Mouse (Mus musculus) CH12.LX (cell line): ENCODE measurements around the gene Tbc1d25. TPM values are rescaled to one million over a fixed set of nuclear protein-coding genes. Genes with fewer than 3 reads are reported as not detected.

Experiments
- DNase-seq: peaks from one replicate; pipeline ENCODE4 v3.0.0-alpha.2; 2013; ENCODE audit errors: extremely low read depth
- H3K27ac ChIP-seq: 2 replicates; pipeline ENCODE4 v1.5.1; 2012; ENCODE audit warnings: low read depth, mild to moderate bottlenecking, control low read depth, moderate library complexity; ENCODE audit not compliant: insufficient read depth
- H3K27me3 ChIP-seq: replicated peaks from 2 replicates; pipeline ENCODE3; 2012; ENCODE audit warnings: inconsistent platforms
- H3K36me3 ChIP-seq, 2 experiments: replicated peaks in 1 of 2; 2 replicates each; pipeline versions ENCODE3 to v1.6.1; 2012; ENCODE audit warnings: inconsistent platforms in 1 of 2, low read length in 1 of 2, mild to moderate bottlenecking in 1 of 2, mixed read lengths in 1 of 2, moderate library complexity in 1 of 2; ENCODE audit not compliant: control insufficient read depth in 1 of 2, insufficient read depth in 1 of 2
- H3K4me1 ChIP-seq, 2 experiments: 2 replicates each; pipeline ENCODE4 v1.6.1; 2012; ENCODE audit warnings: inconsistent platforms in 1 of 2, moderate library complexity in 1 of 2; ENCODE audit not compliant: insufficient read depth in 2 of 2, control insufficient read depth in 1 of 2
- H3K4me2 ChIP-seq: 2 replicates; pipeline ENCODE4 v1.6.1; 2012; ENCODE audit warnings: low read depth, mild to moderate bottlenecking, control low read depth; ENCODE audit not compliant: poor library complexity, insufficient read depth, severe bottlenecking
- H3K4me3 ChIP-seq, 3 experiments: fragments of 150-350 bp in 1 of 3; sonication (generic) in 1 of 3; replicated peaks in 1 of 3; 2 replicates each; pipeline versions ENCODE3 to v1.5.1; 2011 to 2012; ENCODE audit warnings: low read depth in 2 of 3, low read length in 2 of 3, mild to moderate bottlenecking in 2 of 3, moderate library complexity in 2 of 3, control low read depth in 1 of 3, improper control_type of control experiment in 1 of 3, inconsistent platforms in 1 of 3, mixed read lengths in 1 of 3; ENCODE audit not compliant: poor library complexity in 1 of 3
- H3K79me2 ChIP-seq: replicated peaks from 2 replicates; pipeline ENCODE4 v1.6.1; 2012; ENCODE audit warnings: mild to moderate bottlenecking, moderate library complexity; ENCODE audit not compliant: control insufficient read depth, poor library complexity, insufficient read depth, severe bottlenecking; ENCODE audit errors: extremely low read depth
- H3K9ac ChIP-seq: 2 replicates; pipeline ENCODE4 v1.6.1; 2012; ENCODE audit warnings: low read depth, mild to moderate bottlenecking, control low read depth, moderate library complexity; ENCODE audit not compliant: insufficient read depth
- H3K9me3 ChIP-seq: replicated peaks from 2 replicates; pipeline ENCODE3; 2012; ENCODE audit warnings: low read length, inconsistent platforms, mixed read lengths
- CHD1 ChIP-seq: IDR thresholded peaks from 2 replicates; pipeline ENCODE4 v1.6.1; 2012; ENCODE audit warnings: low read depth, low read length, improper control_type of control experiment, inconsistent platforms
- EP300 ChIP-seq: IDR thresholded peaks from 2 replicates; pipeline ENCODE4 v1.6.1; 2011; ENCODE audit warnings: low read length, improper control_type of control experiment
- GABPA ChIP-seq: IDR thresholded peaks from 2 replicates; pipeline ENCODE4 v1.6.1; 2012; ENCODE audit warnings: low read depth, low read length, improper control_type of control experiment, inconsistent platforms; ENCODE audit not compliant: insufficient replicate concordance
- HCFC1 ChIP-seq: IDR thresholded peaks from 2 replicates; pipeline ENCODE4 v1.6.1; 2012; ENCODE audit warnings: low read depth, mild to moderate bottlenecking, inconsistent platforms, low read length, improper control_type of control experiment
- IRF4 ChIP-seq: IDR thresholded peaks from 2 replicates; pipeline ENCODE4 v1.6.1; 2014; ENCODE audit warnings: low read depth, mild to moderate bottlenecking, inconsistent platforms, low read length, improper control_type of control experiment
- JUN ChIP-seq: IDR thresholded peaks from 2 replicates; pipeline ENCODE4 v1.6.1; 2011; ENCODE audit warnings: low read depth, mild to moderate bottlenecking, low read length, improper control_type of control experiment, moderate library complexity; ENCODE audit not compliant: insufficient read depth
- JUND ChIP-seq: conservative IDR thresholded peaks from 2 replicates; pipeline ENCODE4 v1.6.1; 2011; ENCODE audit warnings: low read depth, low read length, improper control_type of control experiment
- KAT2A ChIP-seq: IDR thresholded peaks from 2 replicates; pipeline ENCODE4 v1.6.1; 2012; ENCODE audit warnings: low read length, improper control_type of control experiment, inconsistent platforms; ENCODE audit not compliant: insufficient replicate concordance
- MAFK ChIP-seq: IDR thresholded peaks from 2 replicates; pipeline ENCODE4 v1.6.1; 2011; ENCODE audit warnings: low read length, improper control_type of control experiment; ENCODE audit not compliant: insufficient replicate concordance
- NELFE ChIP-seq: IDR thresholded peaks from 2 replicates; pipeline ENCODE4 v1.6.1; 2011; ENCODE audit warnings: low read depth, low read length, improper control_type of control experiment
- RAD21 ChIP-seq: IDR thresholded peaks from 2 replicates; pipeline ENCODE4 v1.6.1; 2011; ENCODE audit warnings: low read depth, mild to moderate bottlenecking, low read length, improper control_type of control experiment, moderate library complexity
- RCOR1 ChIP-seq: conservative IDR thresholded peaks from 2 replicates; pipeline ENCODE4 v1.6.1; 2012; ENCODE audit warnings: low read depth, mild to moderate bottlenecking, inconsistent platforms, low read length, improper control_type of control experiment
- TBP ChIP-seq: conservative IDR thresholded peaks from 2 replicates; pipeline ENCODE4 v1.6.1; 2011; ENCODE audit warnings: low read depth, low read length, improper control_type of control experiment
- USF1 ChIP-seq: IDR thresholded peaks from 2 replicates; pipeline ENCODE4 v1.6.1; 2014; ENCODE audit warnings: low read depth, mild to moderate bottlenecking, inconsistent platforms, low read length, improper control_type of control experiment
- dilution Hi-C: fragments of 300-500 bp; cut with MboI; formaldehyde crosslinking; loops from 2 replicates; pipeline ENCODE4 v1.14.3; 2020; ENCODE audit warnings: low sequenced_read_pairs; ENCODE audit not compliant: extremely low pct_unique_long_range_greater_than_20kb, extremely low pct_ligation_motif_present
- in situ Hi-C: fragments of 300-500 bp; cut with MboI; formaldehyde crosslinking; loops from 3 replicates; pipeline ENCODE4 v1.14.3; 2019; ENCODE audit warnings: low sequenced_read_pairs, low pct_ligation_motif_present, low pct_unique_long_range_greater_than_20kb, mixed read lengths
- polyA plus RNA-seq: library from polyadenylated mRNA; unstranded; fragments of >175 nt; gene quantifications from 2 replicates; pipeline ENCODE4 v1.2.1, GENCODE M21; 2012; ENCODE audit warnings: low read depth; ENCODE audit not compliant: insufficient read length
- total RNA-seq, 2 experiments: library from RNA; depleted of rRNA; stranded (reverse); fragments of 300-350 nt in 1 of 2; fragments of >200 nt in 1 of 2; gene quantifications; 2 replicates each; pipeline ENCODE4 v1.2.3; 2012 to 2014

Gene Tbc1d25
- total and polyA plus RNA-seq, 3 experiments, result 2.4 to 10.2 (median 6.0) TPM

GRCm38 (mm10) chrX:8105019-8105418, 71.0 kb downstream of the Tbc1d25 start:
- no peak for DNase-seq
- Histone ChIP-seq H3K79me2 (no peaks in the 10 kb centered on the region), H3K27me3 (no peaks in the 10 kb centered on the region), H3K9me3 (no peaks in the 10 kb centered on the region), H3K36me3 (no peaks in the 10 kb centered on the region), H3K4me3 (no peak overlapping the region), H3K4me1 (peaks cover 0 to 6% of the 10 kb centered on the region in 2 experiments; a peak in 1 of 4 replicates), H3K4me2 (no peak overlapping the region), H3K27ac (no peak overlapping the region), H3K9ac (no peak overlapping the region)
- in situ Hi-C loops, result loop anchor here (25.0 kb wide), 1 partner anchor 193 kb away; the partner anchor contains the start of genes Gm10490, Gm10491 and Pcsk1n
- dilution Hi-C loops, result no loop called here
- peak; percentile 51; the same call in 1 of the 2 replicates for TF ChIP-seq IRF4
- no peak for TF ChIP-seq RCOR1
- no peak for TF ChIP-seq TBP
- no peak for TF ChIP-seq RAD21
- TF ChIP-seq GABPA, result no peak
- TF ChIP-seq JUN, result 0 out of 2 replicates have a peak, but pooled peaks have one; percentile 21
- TF ChIP-seq HCFC1, result no peak
- TF ChIP-seq JUND, result 0 out of 2 replicates have a peak, but pooled peaks have one; percentile 33
- peak; percentile 52 for TF ChIP-seq EP300
- no peak for TF ChIP-seq USF1
- TF ChIP-seq NELFE, result no peak
- no peak for TF ChIP-seq CHD1
- TF ChIP-seq MAFK, result no peak
- TF ChIP-seq KAT2A, result no peak

Other genes with a start within 250 kb of the Tbc1d25 start
- gene Eras, start 247.6 kb downstream of the Tbc1d25 start, total RNA-seq (2012; rRNA removed), result not detected in 2 replicates
- gene Eras, start 247.6 kb downstream of the Tbc1d25 start, total RNA-seq (2014; rRNA removed), result not detected in 2 replicates
- not detected in 2 replicates for gene Eras, start 247.6 kb downstream of the Tbc1d25 start, polyA plus RNA-seq
- 16.5 and 19.9 TPM in 2 replicates for gene Hdac6, start 228.3 kb downstream of the Tbc1d25 start, total RNA-seq (2012; rRNA removed)
- 13.7 and 15.3 TPM in 2 replicates for gene Hdac6, start 228.3 kb downstream of the Tbc1d25 start, total RNA-seq (2014; rRNA removed)
- 18.3 and 19.7 TPM in 2 replicates for gene Hdac6, start 228.3 kb downstream of the Tbc1d25 start, polyA plus RNA-seq
- 0.13 and 0.21 TPM in 2 replicates for gene Gata1, start 198.1 kb downstream of the Tbc1d25 start, total RNA-seq (2012; rRNA removed)
- 0.23 TPM in 1 of 2 replicates, not detected in the other for gene Gata1, start 198.1 kb downstream of the Tbc1d25 start, total RNA-seq (2014; rRNA removed)
- 0.25 and 0.43 TPM in 2 replicates for gene Gata1, start 198.1 kb downstream of the Tbc1d25 start, polyA plus RNA-seq
- gene Glod5, start 157.7 kb downstream of the Tbc1d25 start, total RNA-seq (2012; rRNA removed), result not detected in 2 replicates
- gene Glod5, start 157.7 kb downstream of the Tbc1d25 start, total RNA-seq (2014; rRNA removed), result not detected in 2 replicates
- not detected in 2 replicates for gene Glod5, start 157.7 kb downstream of the Tbc1d25 start, polyA plus RNA-seq
- 40.6 and 46.4 TPM in 2 replicates for gene Suv39h1, start 101.4 kb downstream of the Tbc1d25 start, total RNA-seq (2012; rRNA removed)
- gene Suv39h1, start 101.4 kb downstream of the Tbc1d25 start, total RNA-seq (2014; rRNA removed), result 71.5 and 73.7 TPM in 2 replicates
- gene Suv39h1, start 101.4 kb downstream of the Tbc1d25 start, polyA plus RNA-seq, result 48.4 and 51.4 TPM in 2 replicates
- 47.0 and 58.1 TPM in 2 replicates for gene Was, start 85.7 kb downstream of the Tbc1d25 start, total RNA-seq (2012; rRNA removed)
- 53.9 and 63.5 TPM in 2 replicates for gene Was, start 85.7 kb downstream of the Tbc1d25 start, total RNA-seq (2014; rRNA removed)
- 75.6 and 83.7 TPM in 2 replicates for gene Was, start 85.7 kb downstream of the Tbc1d25 start, polyA plus RNA-seq
- gene Wdr13, start 43.3 kb downstream of the Tbc1d25 start, total RNA-seq (2012; rRNA removed), result 9.3 and 11.9 TPM in 2 replicates
- 7.6 and 9.4 TPM in 2 replicates for gene Wdr13, start 43.3 kb downstream of the Tbc1d25 start, total RNA-seq (2014; rRNA removed)
- 12.7 and 13.0 TPM in 2 replicates for gene Wdr13, start 43.3 kb downstream of the Tbc1d25 start, polyA plus RNA-seq
- 681 and 877 TPM in 2 replicates for gene Rbm3, start 30.3 kb downstream of the Tbc1d25 start, total RNA-seq (2012; rRNA removed)
- gene Rbm3, start 30.3 kb downstream of the Tbc1d25 start, total RNA-seq (2014; rRNA removed), result 2,152 and 2,409 TPM in 2 replicates
- 639 and 778 TPM in 2 replicates for gene Rbm3, start 30.3 kb downstream of the Tbc1d25 start, polyA plus RNA-seq
- gene Ebp, start 17.3 kb upstream of the Tbc1d25 start, total RNA-seq (2012; rRNA removed), result 64.3 and 71.0 TPM in 2 replicates
- 44.0 and 46.4 TPM in 2 replicates for gene Ebp, start 17.3 kb upstream of the Tbc1d25 start, total RNA-seq (2014; rRNA removed)
- gene Ebp, start 17.3 kb upstream of the Tbc1d25 start, polyA plus RNA-seq, result 66.6 and 70.9 TPM in 2 replicates
- gene Porcn, start 30.3 kb upstream of the Tbc1d25 start, total RNA-seq (2012; rRNA removed), result 0.08 and 0.64 TPM in 2 replicates
- gene Porcn, start 30.3 kb upstream of the Tbc1d25 start, total RNA-seq (2014; rRNA removed), result not detected in 2 replicates
- not detected in 2 replicates for gene Porcn, start 30.3 kb upstream of the Tbc1d25 start, polyA plus RNA-seq
- gene Ftsj1, start 76.2 kb upstream of the Tbc1d25 start, total RNA-seq (2012; rRNA removed), result 17.0 and 20.1 TPM in 2 replicates
- 17.7 and 22.3 TPM in 2 replicates for gene Ftsj1, start 76.2 kb upstream of the Tbc1d25 start, total RNA-seq (2014; rRNA removed)
- gene Ftsj1, start 76.2 kb upstream of the Tbc1d25 start, polyA plus RNA-seq, result 29.1 and 31.6 TPM in 2 replicates
- gene Slc38a5, start 95.0 kb upstream of the Tbc1d25 start, total RNA-seq (2012; rRNA removed), result not detected in 2 replicates
- gene Slc38a5, start 95.0 kb upstream of the Tbc1d25 start, total RNA-seq (2014; rRNA removed), result not detected in 2 replicates
- not detected in 2 replicates for gene Slc38a5, start 95.0 kb upstream of the Tbc1d25 start, polyA plus RNA-seq
- gene Ssxb10, start 151.2 kb upstream of the Tbc1d25 start, total RNA-seq (2012; rRNA removed), result not detected in 2 replicates
- gene Ssxb10, start 151.2 kb upstream of the Tbc1d25 start, total RNA-seq (2014; rRNA removed), result not detected in 2 replicates
- gene Ssxb10, start 151.2 kb upstream of the Tbc1d25 start, polyA plus RNA-seq, result not detected in 2 replicates
- gene Ssxb9, start 190.8 kb upstream of the Tbc1d25 start, total RNA-seq (2012; rRNA removed), result not detected in 2 replicates
- not detected in 2 replicates for gene Ssxb9, start 190.8 kb upstream of the Tbc1d25 start, total RNA-seq (2014; rRNA removed)
- not detected in 2 replicates for gene Ssxb9, start 190.8 kb upstream of the Tbc1d25 start, polyA plus RNA-seq
- not detected in 2 replicates for gene Ssxb1, start 237.1 kb upstream of the Tbc1d25 start, total RNA-seq (2012; rRNA removed)
- gene Ssxb1, start 237.1 kb upstream of the Tbc1d25 start, total RNA-seq (2014; rRNA removed), result not detected in 2 replicates
- gene Ssxb1, start 237.1 kb upstream of the Tbc1d25 start, polyA plus RNA-seq, result not detected in 2 replicates